Mouse (Mus musculus): Measurements from ENCODE around the gene Aup1.

DNA sequence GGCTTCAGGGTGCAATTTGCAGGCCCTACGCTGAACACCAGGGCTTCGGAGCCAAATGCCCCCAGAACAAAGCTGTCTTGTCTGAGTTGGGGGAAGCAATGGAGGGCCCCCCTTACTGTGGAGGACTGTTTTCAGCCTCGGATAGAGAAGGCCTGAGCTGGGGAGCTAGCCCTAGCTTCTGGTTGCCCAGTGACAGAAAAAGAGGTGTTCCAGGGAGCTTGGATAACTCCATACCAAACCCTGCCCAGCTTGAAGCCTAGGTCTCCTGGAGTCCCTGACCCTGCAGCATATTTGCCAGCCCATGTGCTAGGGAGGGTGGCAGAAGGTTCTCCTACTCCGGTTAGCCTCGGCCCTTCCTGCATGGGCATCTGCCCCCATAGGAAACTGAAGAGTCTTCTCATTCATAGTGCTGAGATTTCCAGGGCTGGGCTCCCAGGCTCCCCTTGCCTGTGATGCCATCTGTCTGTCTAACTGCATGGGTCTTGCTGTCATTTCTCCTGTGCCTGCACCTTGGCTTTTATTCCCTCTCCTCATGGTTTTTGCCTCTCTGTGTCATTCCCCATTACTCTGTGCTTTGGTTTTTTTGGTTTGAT, 19.8 kb upstream of the Aup1 start:
- TF ChIP-seq EP300 (IDR thresholded peaks at IDR 0.05; ENCODE audit: low read depth) (no peak), CTCF (IDR thresholded peaks at IDR 0.05; ENCODE audit: low read depth) (no peak)
